Mouse (Mus musculus) midbrain, postnatal 0 days (tissue): ENCODE measurements around the gene Gemin4. TPM values are rescaled to one million over a fixed set of nuclear protein-coding genes. Genes with fewer than 3 reads are reported as not detected.

Experiments used
- ATAC-seq: fragments of 200-750 bp; cut with Nextera tagmentation; 2 replicates; pipeline ENCODE4 v1.8.0; 2017; ENCODE audit warnings: moderate number of reproducible peaks, mild to moderate bottlenecking, moderate TSS enrichment, moderate library complexity; ENCODE audit not compliant: low FRiP score
- DNase-seq: peaks from one replicate; pipeline ENCODE4 v3.0.0-alpha.2; 2015; ENCODE audit warnings: low spot score
- H3K27ac ChIP-seq: fragments of 300-500 bp; sonication (generic); 2 replicates; pipeline ENCODE4 v1.5.1; 2014; ENCODE audit warnings: low read depth, mild to moderate bottlenecking, low read length, mixed read lengths
- H3K27me3 ChIP-seq: fragments of 300-500 bp; sonication (generic); 2 replicates; pipeline ENCODE4 v1.6.1; 2014; ENCODE audit warnings: low read length, control low read depth, mixed read lengths; ENCODE audit not compliant: insufficient read depth
- H3K36me3 ChIP-seq: fragments of 300-500 bp; sonication (generic); 2 replicates; pipeline ENCODE4 v1.6.1; 2014; ENCODE audit warnings: low read length, control low read depth, mixed read lengths; ENCODE audit not compliant: insufficient read depth
- H3K4me1 ChIP-seq: fragments of 300-500 bp; sonication (generic); 2 replicates; pipeline ENCODE4 v1.6.1; 2014; ENCODE audit warnings: mild to moderate bottlenecking, control low read depth, antibody characterized with exemption, low read length, mixed read lengths; ENCODE audit not compliant: insufficient read depth
- H3K4me2 ChIP-seq: fragments of 300-500 bp; sonication (generic); 2 replicates; pipeline ENCODE4 v1.6.1; 2014; ENCODE audit warnings: low read depth, mild to moderate bottlenecking, low read length, mixed read lengths; ENCODE audit not compliant: poor library complexity, severe bottlenecking
- H3K4me3 ChIP-seq: fragments of 300-500 bp; sonication (generic); 2 replicates; pipeline ENCODE4 v1.5.1; 2014; ENCODE audit warnings: low read depth, mild to moderate bottlenecking, low read length, moderate library complexity
- H3K9ac ChIP-seq: fragments of 300-500 bp; sonication (generic); replicated peaks from 2 replicates; pipeline ENCODE4 v1.6.1; 2014; ENCODE audit warnings: mild to moderate bottlenecking, low read length, moderate library complexity, mixed read lengths; ENCODE audit not compliant: poor library complexity, severe bottlenecking
- H3K9me3 ChIP-seq: fragments of 300-500 bp; sonication (generic); 2 replicates; pipeline ENCODE4 v1.6.1; 2016; ENCODE audit warnings: low read length, control low read depth
- CTCF ChIP-seq: IDR thresholded peaks from 2 replicates; pipeline ENCODE4 v1.5.1; 2016; ENCODE audit warnings: antibody characterized with exemption, mild to moderate bottlenecking
- WGBS: fragments of 180-500 bp; shearing (Covaris S2); extraction: QIAGEN DNeasy Blood & Tissue Kit; methylation state at CpG from one replicate; pipeline ENCODE4 v1.1.7; 2014; 5-methylcytosine and 5-hydroxymethylcytosine counted together
- polyA plus RNA-seq: library from polyadenylated mRNA; unstranded; fragments of >200 nt; fragmentation: Nextera tagmentation; extraction: Ambion mirVana; gene quantifications from 2 replicates; pipeline ENCODE4 v1.2.1, GENCODE M21; 2015
- total RNA-seq: library from RNA; depleted of rRNA; stranded (reverse); fragments of >200 nt; gene quantifications from 2 replicates; pipeline ENCODE4 v1.2.3, GENCODE M21; 2014

Gene Gemin4
- total and polyA plus RNA-seq, 2 experiments from 2014 or later: 7.4 to 10.1 TPM

GRCm38 (mm10) chr11:76236136-76236535 lies 18.7 kb upstream of the Gemin4 start:
- Histone ChIP-seq H3K4me2 (no peak overlapping the region), H3K4me3 (no peak overlapping the region), H3K27me3 (no peaks in the 10 kb centered on the region), H3K4me1 (no peaks in the 10 kb centered on the region), H3K9ac (no peak overlapping the region), H3K9me3 (no peaks in the 10 kb centered on the region), H3K36me3 (peaks cover 61% of the 10 kb centered on the region), H3K27ac (no peak overlapping the region)
- DNase-seq (no peak), ATAC-seq (no peak)
- 92% methylated on average over 3 of the region's 3 CpGs for WGBS
- TF ChIP-seq CTCF: no peak

GRCm38 (mm10) chr11:76225051-76225450 lies 7.6 kb upstream of the Gemin4 start:
- H3K4me3 ChIP-seq: no peak overlapping the region
- H3K4me1 ChIP-seq: no peaks in the 10 kb centered on the region
- H3K9ac ChIP-seq: no peak overlapping the region
- H3K36me3 ChIP-seq: peaks cover 13% of the 10 kb centered on the region; the same call in 1 of the 2 replicates
- ATAC-seq (no peak), DNase-seq (no peak)
- no peak for TF ChIP-seq CTCF
- H3K9me3 ChIP-seq: no peaks in the 10 kb centered on the region
- no peak overlapping the region for H3K4me2 ChIP-seq
- no peaks in the 10 kb centered on the region for H3K27me3 ChIP-seq
- no peak overlapping the region for H3K27ac ChIP-seq

- Histone ChIP-seq H3K9ac (no peak overlapping the region), H3K9me3 (no peaks in the 10 kb centered on the region), H3K36me3 (peaks cover 13% of the 10 kb centered on the region; the same call in 1 of the 2 replicates), H3K4me1 (no peaks in the 10 kb centered on the region), H3K4me2 (no peak overlapping the region), H3K27me3 (no peaks in the 10 kb centered on the region), H3K4me3 (no peak overlapping the region), H3K27ac (no peak overlapping the region)
- TF ChIP-seq CTCF: no peak
- WGBS: 91% methylated on average over 5 of the region's 5 CpGs
- ATAC-seq: no peak
- DNase-seq: no peak
Observed at GRCm38 (mm10) chr11:76224631-76225030, 7.2 kb upstream of the Gemin4 start.

GRCm38 (mm10) chr11:76216681-76217389 lies 629 bp downstream of the Gemin4 start:
- Histone ChIP-seq H3K4me1 (no peaks in the 10 kb centered on the region), H3K9me3 (no peaks in the 10 kb centered on the region), H3K4me3 (peak overlapping the region; percentile 77), H3K27me3 (no peaks in the 10 kb centered on the region), H3K9ac (peak overlapping the region; percentile 91), H3K36me3 (peaks cover 13% of the 10 kb centered on the region), H3K27ac (peak overlapping the region; percentile 89), H3K4me2 (peak overlapping the region; percentile 80)
- no peak for TF ChIP-seq CTCF
- DNase-seq (peak; percentile 41), ATAC-seq (peak; percentile 84)
- WGBS: 2% methylated on average over 33 of the region's 33 CpGs

GRCm38 (mm10) chr11:76216049-76216540 lies 1.4 kb downstream of the Gemin4 start:
- peaks cover 10% of the 10 kb centered on the region; the same call in 1 of the 2 replicates for H3K36me3 ChIP-seq
- no peak overlapping the region for H3K27ac ChIP-seq
- H3K4me2 ChIP-seq: no peak overlapping the region
- no peak overlapping the region for H3K4me3 ChIP-seq
- H3K4me1 ChIP-seq: no peaks in the 10 kb centered on the region
- H3K9me3 ChIP-seq: no peaks in the 10 kb centered on the region
- WGBS: 96% methylated on average over 5 of the region's 5 CpGs
- ATAC-seq (no peak), DNase-seq (no peak)
- no peak for TF ChIP-seq CTCF
- H3K27me3 ChIP-seq: no peaks in the 10 kb centered on the region
- H3K9ac ChIP-seq: no peak overlapping the region

GRCm38 (mm10) chr11:76215011-76215410 lies 2.5 kb downstream of the Gemin4 start:
- Histone ChIP-seq H3K4me2 (no peak overlapping the region), H3K27ac (no peak overlapping the region), H3K4me3 (no peak overlapping the region), H3K9ac (no peak overlapping the region), H3K4me1 (no peaks in the 10 kb centered on the region), H3K27me3 (no peaks in the 10 kb centered on the region), H3K9me3 (no peaks in the 10 kb centered on the region), H3K36me3 (peaks cover 10% of the 10 kb centered on the region; the same call in 1 of the 2 replicates)
- DNase-seq (no peak), ATAC-seq (no peak)
- TF ChIP-seq CTCF: no peak
- 87% methylated on average over 2 of the region's 2 CpGs for WGBS
